Mouse (Mus musculus): ENCODE data around the gene Nsun5. TPM values are rescaled to one million over a fixed set of nuclear protein-coding genes. Genes with fewer than 3 reads are reported as not detected.

Gene Nsun5
- 23.7 and 27.6 TPM in 2 replicates for polyA plus RNA-seq (2014; fragmentation: Nextera tagmentation; extraction: Ambion mirVana)

- H3K9ac ChIP-seq (ENCODE audit: low read depth, low read length) = peak within 1 kb of the TSS; percentile 90
- peak within 1 kb of the TSS; percentile 84 for H3K27ac ChIP-seq (replicated peaks; ENCODE audit: low read depth, low read length)
- no peaks in the 10 kb centered on the region for H3K9me3 ChIP-seq (ENCODE audit: control insufficient read depth, low read length)
- ATAC-seq (ENCODE audit: low read depth) = peak; percentile 78
- peak within 1 kb of the TSS; percentile 82 for H3K4me2 ChIP-seq (ENCODE audit: low read depth, low read length)
- no peaks in the 10 kb centered on the region for H3K27me3 ChIP-seq (replicated peaks; ENCODE audit: control insufficient read depth, insufficient read depth, low read length)
- peaks cover 34% of the 10 kb centered on the region for H3K36me3 ChIP-seq (ENCODE audit: control insufficient read depth, insufficient read depth, low read length)
- under 1% methylated on average over 44 of the region's 64 CpGs for WGBS
- peak within 1 kb of the TSS; percentile 79 for H3K4me3 ChIP-seq (ENCODE audit: low read depth, low read length)
- H3K4me1 ChIP-seq (ENCODE audit: control insufficient read depth, insufficient read depth, low read length) = peaks cover 7% of the 10 kb centered on the region; the same call in 1 of the 2 replicates
- DNase-seq (ENCODE audit: low spot score) = peak; percentile 98
Measured at GRCm38 (mm10) chr5:135369787-135370654, at the start of gene Nsun5. Gene Nsun5 (plus strand): TSS chr5:135369953.

DNA sequence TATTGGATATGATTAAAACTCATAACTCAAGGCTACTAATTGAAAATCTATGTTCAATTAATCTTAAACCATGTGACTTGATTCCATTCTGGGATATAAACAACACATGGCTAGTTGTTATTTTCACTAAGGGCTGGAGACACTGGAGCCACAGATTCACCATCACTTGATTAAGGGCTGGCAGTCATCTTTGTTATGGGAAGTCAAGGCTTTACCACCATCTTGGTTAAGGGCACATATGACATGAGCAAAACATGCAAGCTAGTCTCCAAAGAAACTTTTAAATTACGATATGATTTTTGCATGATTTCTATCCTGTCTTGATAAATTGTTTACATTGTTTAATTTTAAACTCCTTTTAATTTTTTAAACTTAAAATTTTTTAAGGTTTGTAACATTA lies 47.6 kb upstream of the Nsun5 start:
- no peak overlapping the region for H3K4me3 ChIP-seq (ENCODE audit: low read depth, low read length)
- ATAC-seq (ENCODE audit: low read depth) (no peak), DNase-seq (ENCODE audit: low spot score) (no peak)
- H3K36me3 ChIP-seq (ENCODE audit: control insufficient read depth, insufficient read depth, low read length) = no peaks in the 10 kb centered on the region
- no peak overlapping the region for H3K27ac ChIP-seq (replicated peaks; ENCODE audit: low read depth, low read length)
- no peak overlapping the region for H3K9ac ChIP-seq (ENCODE audit: low read depth, low read length)
- 91% methylated on average over 1 of the region's 1 CpGs for WGBS
- no peaks in the 10 kb centered on the region for H3K4me1 ChIP-seq (ENCODE audit: control insufficient read depth, insufficient read depth, low read length)
- no peak overlapping the region for H3K4me2 ChIP-seq (ENCODE audit: low read depth, low read length)
- no peaks in the 10 kb centered on the region for H3K9me3 ChIP-seq (ENCODE audit: control insufficient read depth, low read length)
- H3K27me3 ChIP-seq (replicated peaks; ENCODE audit: control insufficient read depth, insufficient read depth, low read length) = no peaks in the 10 kb centered on the region

- Histone ChIP-seq H3K27me3 (replicated peaks; ENCODE audit: control insufficient read depth, insufficient read depth, low read length) (no peaks in the 10 kb centered on the region), H3K9ac (ENCODE audit: low read depth, low read length) (no peak overlapping the region), H3K4me1 (ENCODE audit: control insufficient read depth, insufficient read depth, low read length) (no peaks in the 10 kb centered on the region), H3K4me3 (ENCODE audit: low read depth, low read length) (no peak overlapping the region), H3K4me2 (ENCODE audit: low read depth, low read length) (no peak overlapping the region), H3K9me3 (ENCODE audit: control insufficient read depth, low read length) (no peaks in the 10 kb centered on the region), H3K36me3 (ENCODE audit: control insufficient read depth, insufficient read depth, low read length) (no peaks in the 10 kb centered on the region), H3K27ac (replicated peaks; ENCODE audit: low read depth, low read length) (no peak overlapping the region)
- ATAC-seq (ENCODE audit: low read depth) (no peak), DNase-seq (ENCODE audit: low spot score) (no peak)
- 13% methylated on average over 3 of the region's 3 CpGs for WGBS
Measured at GRCm38 (mm10) chr5:135326121-135326659, 43.6 kb upstream of the Nsun5 start.

- Histone ChIP-seq H3K36me3 (ENCODE audit: control insufficient read depth, insufficient read depth, low read length) (no peaks in the 10 kb centered on the region), H3K27me3 (replicated peaks; ENCODE audit: control insufficient read depth, insufficient read depth, low read length) (no peaks in the 10 kb centered on the region), H3K4me3 (ENCODE audit: low read depth, low read length) (no peak overlapping the region), H3K4me1 (ENCODE audit: control insufficient read depth, insufficient read depth, low read length) (no peaks in the 10 kb centered on the region), H3K9ac (ENCODE audit: low read depth, low read length) (no peak overlapping the region), H3K4me2 (ENCODE audit: low read depth, low read length) (no peak overlapping the region), H3K9me3 (ENCODE audit: control insufficient read depth, low read length) (no peaks in the 10 kb centered on the region), H3K27ac (replicated peaks; ENCODE audit: low read depth, low read length) (no peak overlapping the region)
- no peak for DNase-seq (ENCODE audit: low spot score)
- ATAC-seq (ENCODE audit: low read depth) = no peak
- WGBS = 83% methylated on average over 4 of the region's 4 CpGs
Measured at GRCm38 (mm10) chr5:135329471-135329870, 40.3 kb upstream of the Nsun5 start.

GRCm38 (mm10) chr5:135330201-135330600 lies 39.6 kb upstream of the Nsun5 start:
- Histone ChIP-seq H3K36me3 (ENCODE audit: control insufficient read depth, insufficient read depth, low read length) (no peaks in the 10 kb centered on the region), H3K4me1 (ENCODE audit: control insufficient read depth, insufficient read depth, low read length) (no peaks in the 10 kb centered on the region), H3K9me3 (ENCODE audit: control insufficient read depth, low read length) (no peaks in the 10 kb centered on the region), H3K27ac (replicated peaks; ENCODE audit: low read depth, low read length) (no peak overlapping the region), H3K4me3 (ENCODE audit: low read depth, low read length) (no peak overlapping the region), H3K27me3 (replicated peaks; ENCODE audit: control insufficient read depth, insufficient read depth, low read length) (no peaks in the 10 kb centered on the region), H3K9ac (ENCODE audit: low read depth, low read length) (no peak overlapping the region), H3K4me2 (ENCODE audit: low read depth, low read length) (no peak overlapping the region)
- ATAC-seq (ENCODE audit: low read depth) (no peak), DNase-seq (ENCODE audit: low spot score) (no peak)
- WGBS = 85% methylated on average over 5 of the region's 5 CpGs

GRCm38 (mm10) chr5:135331161-135331560 lies 38.6 kb upstream of the Nsun5 start:
- no peaks in the 10 kb centered on the region for H3K4me1 ChIP-seq (ENCODE audit: control insufficient read depth, insufficient read depth, low read length)
- 90% methylated on average over 6 of the region's 6 CpGs for WGBS
- H3K9ac ChIP-seq (ENCODE audit: low read depth, low read length) = no peak overlapping the region
- no peak overlapping the region for H3K27ac ChIP-seq (replicated peaks; ENCODE audit: low read depth, low read length)
- no peak for ATAC-seq (ENCODE audit: low read depth)
- no peaks in the 10 kb centered on the region for H3K36me3 ChIP-seq (ENCODE audit: control insufficient read depth, insufficient read depth, low read length)
- no peaks in the 10 kb centered on the region for H3K9me3 ChIP-seq (ENCODE audit: control insufficient read depth, low read length)
- H3K27me3 ChIP-seq (replicated peaks; ENCODE audit: control insufficient read depth, insufficient read depth, low read length) = no peaks in the 10 kb centered on the region
- no peak overlapping the region for H3K4me2 ChIP-seq (ENCODE audit: low read depth, low read length)
- no peak overlapping the region for H3K4me3 ChIP-seq (ENCODE audit: low read depth, low read length)
- DNase-seq (ENCODE audit: low spot score) = no peak

DNA sequence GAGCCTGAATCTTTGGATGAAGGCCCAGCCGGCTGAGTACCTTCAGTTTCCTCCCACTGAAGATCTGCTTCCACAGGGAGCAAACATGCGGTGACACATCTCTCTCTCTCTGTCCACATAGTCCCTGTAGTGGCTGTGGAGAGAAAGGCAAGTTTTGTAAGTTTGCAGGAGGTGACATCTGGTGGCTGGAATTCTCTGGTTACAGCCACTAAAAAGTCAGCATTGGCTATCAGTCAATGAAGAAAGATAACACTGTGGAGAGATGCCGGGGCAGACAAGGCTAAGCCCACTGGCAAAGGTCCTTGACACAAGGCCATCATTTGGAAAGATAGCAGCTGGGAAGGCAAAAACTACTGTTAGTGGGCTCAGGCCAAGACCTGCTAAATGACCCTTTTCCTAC lies 32.2 kb upstream of the Nsun5 start:
- no peaks in the 10 kb centered on the region for H3K36me3 ChIP-seq (ENCODE audit: control insufficient read depth, insufficient read depth, low read length)
- no peak overlapping the region for H3K27ac ChIP-seq (replicated peaks; ENCODE audit: low read depth, low read length)
- H3K4me2 ChIP-seq (ENCODE audit: low read depth, low read length) = no peak overlapping the region
- H3K4me1 ChIP-seq (ENCODE audit: control insufficient read depth, insufficient read depth, low read length) = no peaks in the 10 kb centered on the region
- 49% methylated on average over 3 of the region's 3 CpGs for WGBS
- no peak overlapping the region; the same call in 1 of the 2 replicates for H3K9ac ChIP-seq (ENCODE audit: low read depth, low read length)
- H3K27me3 ChIP-seq (replicated peaks; ENCODE audit: control insufficient read depth, insufficient read depth, low read length) = no peaks in the 10 kb centered on the region
- H3K9me3 ChIP-seq (ENCODE audit: control insufficient read depth, low read length) = no peaks in the 10 kb centered on the region
- ATAC-seq (ENCODE audit: low read depth) (no peak), DNase-seq (ENCODE audit: low spot score) (no peak)
- no peak overlapping the region for H3K4me3 ChIP-seq (ENCODE audit: low read depth, low read length)

DNA sequence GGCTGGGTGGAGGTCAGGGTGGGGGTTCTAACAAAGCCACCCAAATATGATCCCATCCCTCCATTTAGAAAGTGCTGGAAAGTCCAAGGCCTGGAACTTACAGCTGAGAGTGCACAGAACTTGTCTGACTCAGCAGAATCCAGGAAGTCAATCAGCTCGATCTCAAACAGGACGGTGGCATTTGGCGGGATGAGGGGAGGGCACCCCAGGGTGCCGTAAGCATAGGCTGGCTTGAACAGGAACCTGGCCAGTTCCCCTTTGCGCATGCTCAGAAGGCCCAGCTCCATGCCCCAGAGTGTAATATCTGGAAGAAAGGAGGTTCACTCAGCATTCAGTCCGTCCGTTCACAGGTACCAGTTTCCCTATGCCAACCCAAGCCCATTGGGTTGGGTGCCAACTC lies 23.8 kb upstream of the Nsun5 start:
- no peaks in the 10 kb centered on the region for H3K36me3 ChIP-seq (ENCODE audit: control insufficient read depth, insufficient read depth, low read length)
- no peaks in the 10 kb centered on the region for H3K27me3 ChIP-seq (replicated peaks; ENCODE audit: control insufficient read depth, insufficient read depth, low read length)
- H3K4me3 ChIP-seq (ENCODE audit: low read depth, low read length) = no peak overlapping the region
- no peak overlapping the region for H3K9ac ChIP-seq (ENCODE audit: low read depth, low read length)
- H3K27ac ChIP-seq (replicated peaks; ENCODE audit: low read depth, low read length) = no peak overlapping the region
- DNase-seq (ENCODE audit: low spot score) = no peak
- no peak for ATAC-seq (ENCODE audit: low read depth)
- no peaks in the 10 kb centered on the region for H3K4me1 ChIP-seq (ENCODE audit: control insufficient read depth, insufficient read depth, low read length)
- no peak overlapping the region for H3K4me2 ChIP-seq (ENCODE audit: low read depth, low read length)
- H3K9me3 ChIP-seq (ENCODE audit: control insufficient read depth, low read length) = peaks cover 7% of the 10 kb centered on the region; the same call in 1 of the 2 replicates
- WGBS = 77% methylated on average over 7 of the region's 7 CpGs
